Mouse (Mus musculus) mouse trophoblast stem cell (cell line): Measurements from ENCODE around the gene Mdga1.

Experiments
- in situ Hi-C, 2 experiments: fragments of 300-500 bp; cut with MseI, MboI; formaldehyde crosslinking; loops; 2 replicates in 1 of 2; 3 replicates in 1 of 2; pipeline ENCODE4 v1.15.1; 2025

The Mdga1 gene

DNA sequence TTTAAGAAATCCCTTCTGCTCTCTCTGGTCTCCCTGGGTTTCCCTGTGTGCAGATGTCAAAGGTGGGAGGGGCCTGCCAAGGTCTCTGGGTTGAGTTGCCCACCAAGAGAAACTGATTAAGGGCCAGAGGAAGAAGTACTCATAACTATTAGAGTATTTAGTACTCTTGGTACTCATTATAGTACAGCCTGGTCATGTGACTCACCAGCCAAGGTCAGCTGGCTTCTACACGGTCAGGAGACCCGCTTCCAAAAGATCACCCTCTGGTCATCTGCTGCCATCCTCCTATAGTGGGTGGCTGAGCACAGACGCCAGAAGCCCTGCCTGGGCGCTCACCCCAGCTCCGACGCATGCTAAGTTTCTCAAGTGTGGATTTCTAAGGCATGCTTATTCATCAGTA, 124.9 kb downstream of the Mdga1 start:
- in situ Hi-C loops: no loop called here

DNA sequence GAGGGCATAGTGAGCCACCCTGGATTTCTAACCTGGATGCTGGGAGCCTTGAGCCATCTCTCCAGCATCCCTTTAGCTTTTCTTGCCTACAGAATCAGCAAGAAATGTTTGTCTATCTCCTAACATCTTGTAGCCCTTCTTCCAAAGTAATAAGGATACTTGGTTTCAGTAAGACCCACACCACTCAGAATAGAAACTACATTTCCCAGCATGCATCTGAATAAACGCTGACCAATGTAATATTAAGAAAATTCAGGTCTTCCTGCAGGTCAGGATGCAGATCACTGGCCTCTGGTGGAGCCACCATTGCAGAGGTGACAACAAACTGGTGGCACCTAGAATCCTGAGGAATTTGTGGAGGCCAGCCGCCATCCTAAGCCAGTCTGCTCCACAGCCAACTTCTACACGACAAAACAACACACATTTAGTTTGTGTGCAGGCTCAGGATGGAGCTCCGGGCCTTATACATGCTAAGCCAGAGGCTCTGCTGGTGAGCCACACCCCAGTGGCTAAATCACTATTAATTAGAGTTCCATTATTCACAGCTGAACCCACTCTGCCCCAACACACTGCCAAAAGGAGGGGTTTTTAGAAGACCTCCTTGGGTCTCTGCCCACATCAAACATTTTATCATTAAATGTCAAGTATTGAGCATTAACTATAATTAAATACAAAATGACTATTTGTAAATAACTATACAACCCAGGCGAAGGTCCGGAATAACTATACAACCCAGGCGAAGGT, 126.3 kb downstream of the Mdga1 start:
- in situ Hi-C loops: no loop called here

DNA sequence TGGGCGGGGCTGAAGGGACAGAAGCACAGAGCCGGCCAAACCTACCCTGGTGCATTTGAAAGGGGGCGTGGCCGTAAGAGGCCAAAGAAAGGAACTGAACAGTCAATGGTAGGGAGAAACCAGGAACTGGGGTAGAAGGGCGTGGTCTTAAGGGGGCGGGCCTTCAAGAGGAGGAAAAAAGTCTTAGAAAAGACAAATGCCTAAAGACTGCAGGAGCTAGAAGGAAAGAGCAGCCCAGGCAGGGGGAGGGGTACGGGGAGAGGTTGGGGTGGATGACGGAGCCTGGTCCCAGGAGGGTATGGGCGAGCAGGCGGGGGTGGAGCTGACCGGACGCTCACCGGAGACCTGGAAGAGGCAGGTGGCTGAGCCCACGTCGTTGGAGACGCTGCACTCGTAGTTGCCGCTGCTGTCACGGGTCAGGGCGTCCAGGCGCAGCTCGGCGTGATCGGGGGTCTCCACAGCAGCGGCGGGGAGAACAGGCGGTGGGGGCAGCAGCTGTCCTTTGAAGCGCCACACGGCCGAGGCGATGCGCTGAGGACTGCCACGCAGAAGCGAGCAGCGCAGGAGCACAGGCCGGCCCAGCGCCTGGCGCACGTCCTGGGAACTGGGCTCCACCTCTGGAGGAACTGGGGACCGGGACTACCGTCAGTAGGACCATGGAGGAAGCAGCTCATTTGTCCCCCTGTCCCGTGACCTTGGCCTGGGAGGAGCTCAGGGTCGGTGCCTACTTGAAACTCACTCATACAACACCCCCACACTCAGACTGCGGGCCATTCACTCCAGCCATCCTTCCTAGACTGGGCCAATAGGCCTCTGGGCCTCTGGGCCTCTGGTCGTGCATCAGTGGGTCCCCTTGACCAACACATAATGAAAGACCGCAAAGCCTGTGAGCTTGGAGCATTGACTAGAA, 127.9 kb downstream of the Mdga1 start:
- in situ Hi-C loops: no loop called here

DNA sequence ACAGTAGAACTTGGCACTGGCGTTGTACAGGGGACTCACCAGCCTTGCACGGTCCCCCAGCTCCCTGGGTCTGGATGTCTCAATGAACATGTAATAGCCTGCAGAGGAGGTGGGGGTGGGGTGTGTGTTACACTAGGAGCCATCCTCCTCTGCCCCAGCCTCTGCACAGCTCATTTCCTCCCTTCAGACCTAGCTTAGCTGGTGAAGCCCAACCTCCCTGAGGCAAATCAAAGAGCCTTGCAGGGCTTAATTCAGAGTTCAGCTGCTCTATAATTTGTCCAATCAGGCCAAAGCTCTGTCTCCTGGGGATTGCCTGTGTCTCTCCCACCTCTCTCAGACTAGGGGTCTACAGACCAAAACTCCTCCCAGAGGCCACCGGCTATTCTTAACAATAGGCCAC, 131.9 kb downstream of the Mdga1 start:
- in situ Hi-C loops: no loop called here

DNA sequence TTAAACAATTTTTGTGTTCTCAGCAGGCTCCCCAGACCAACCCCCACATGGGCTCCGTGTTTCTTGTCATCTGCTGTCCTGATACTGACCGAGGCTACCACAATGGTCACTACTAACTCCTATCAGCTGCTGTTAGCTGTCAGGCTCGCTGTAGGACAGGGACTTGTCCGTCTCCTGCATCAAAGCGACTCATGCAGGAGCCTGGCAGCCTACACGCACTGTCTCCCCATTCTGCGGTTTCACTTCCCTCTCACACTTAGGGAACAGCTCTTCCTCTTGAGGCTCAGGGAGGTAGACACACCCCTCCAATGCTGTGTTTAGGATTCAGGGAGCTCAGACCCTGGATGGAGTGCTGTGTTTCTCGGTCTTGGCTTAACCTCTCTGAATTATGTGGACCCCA, 132.4 kb downstream of the Mdga1 start:
- in situ Hi-C loops: no loop called here

DNA sequence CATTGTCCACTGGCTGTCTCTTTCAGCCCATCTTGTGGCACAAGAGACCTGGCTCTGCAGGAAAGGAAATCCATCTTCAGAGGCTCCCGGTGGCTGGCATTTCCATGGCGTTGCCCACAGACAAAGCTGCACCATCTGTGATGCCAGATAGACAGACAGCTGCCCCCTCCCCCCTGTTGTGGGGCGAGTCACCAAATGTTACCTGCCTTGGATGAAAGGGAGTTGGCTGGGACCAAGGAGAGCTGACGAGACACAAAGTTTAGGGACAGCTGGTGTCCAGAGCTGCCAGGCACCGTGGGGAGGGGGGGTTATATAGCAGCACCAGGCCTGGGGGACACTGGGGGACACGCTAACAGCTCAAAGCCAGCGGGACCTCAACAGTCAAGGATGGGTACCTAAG, 135.1 kb downstream of the Mdga1 start:
- in situ Hi-C loops: no loop called here

DNA sequence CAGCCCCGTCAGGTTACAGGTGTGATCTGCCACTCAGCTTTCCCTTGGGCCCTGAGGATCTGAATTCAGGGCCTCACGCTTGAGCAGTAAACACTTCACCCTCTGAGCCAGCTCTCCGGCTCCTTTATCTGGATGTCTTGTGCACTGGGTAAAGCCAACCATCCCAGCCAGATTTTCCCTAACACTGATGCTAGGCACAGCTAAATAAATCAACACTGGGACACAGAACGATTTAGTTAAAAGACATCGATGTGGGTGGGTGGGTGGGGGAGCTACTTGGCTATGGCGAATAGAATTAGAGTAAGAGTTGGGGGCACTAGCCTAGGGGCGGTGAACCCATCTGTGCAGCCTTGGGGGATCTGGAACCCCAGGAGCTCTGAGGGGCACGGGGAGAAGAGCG, 135.6 kb downstream of the Mdga1 start:
- in situ Hi-C loops: no loop called here

DNA sequence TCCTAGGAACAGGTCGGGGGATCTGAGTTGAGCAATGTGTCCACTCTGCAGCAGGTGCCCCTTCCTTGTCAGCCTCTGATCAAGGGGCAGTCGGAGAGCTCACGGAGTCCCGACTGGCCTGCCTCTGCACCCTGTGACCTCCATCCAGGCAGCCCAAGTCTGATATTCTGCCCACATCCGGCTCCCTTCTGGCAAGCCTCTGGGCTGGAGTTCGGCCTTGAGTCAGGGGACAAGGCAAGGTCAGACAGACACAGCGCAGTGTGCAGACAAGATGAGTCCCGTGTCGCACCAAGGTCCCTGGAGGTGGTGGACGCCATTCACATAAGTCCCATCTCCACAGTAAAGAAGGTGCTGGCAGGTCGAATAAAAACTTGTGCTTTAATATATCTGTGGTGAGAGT, 138.2 kb downstream of the Mdga1 start:
- in situ Hi-C loops: no loop called here

DNA sequence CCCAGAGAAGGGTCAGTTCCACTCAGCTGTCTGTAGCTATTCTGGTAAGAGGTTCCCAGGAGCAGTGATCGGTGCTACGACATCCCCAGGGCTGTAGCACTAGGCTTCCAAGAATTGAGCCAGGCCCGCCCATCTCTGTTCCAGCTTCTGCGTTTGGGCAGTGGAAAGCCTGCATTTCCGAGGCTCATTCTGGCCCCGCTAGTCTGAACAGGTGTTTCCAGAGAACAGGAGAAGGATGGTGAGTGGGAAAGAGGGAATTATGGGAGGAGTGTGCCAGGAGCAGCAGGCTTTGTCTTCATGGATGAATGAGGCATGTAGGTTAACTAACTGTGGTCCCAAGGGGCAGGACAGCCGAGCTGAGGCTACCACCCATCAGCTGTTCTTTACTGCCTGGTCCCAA, 140.8 kb downstream of the Mdga1 start:
- in situ Hi-C loops: no loop called here

DNA sequence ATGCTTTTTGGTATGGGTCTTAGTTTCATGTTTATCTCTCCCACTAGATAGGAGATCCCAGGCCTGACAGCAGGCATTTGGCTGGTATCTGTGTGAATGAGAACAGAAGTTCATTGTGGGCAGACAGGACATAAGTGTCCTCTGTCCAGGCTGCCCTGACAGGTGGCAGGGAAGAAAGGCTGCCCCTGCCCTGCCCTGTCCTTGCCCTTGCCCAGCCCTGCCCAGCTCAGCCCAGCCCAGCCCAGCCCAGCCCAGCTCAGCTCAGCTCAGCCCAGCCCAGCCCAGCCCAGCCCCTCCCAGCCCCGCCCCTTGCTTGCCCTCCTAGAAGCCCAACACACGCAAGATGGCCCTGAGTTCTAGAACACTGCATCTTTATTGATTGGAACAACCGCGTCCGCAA, 142.3 kb downstream of the Mdga1 start:
- in situ Hi-C loops: no loop called here

DNA sequence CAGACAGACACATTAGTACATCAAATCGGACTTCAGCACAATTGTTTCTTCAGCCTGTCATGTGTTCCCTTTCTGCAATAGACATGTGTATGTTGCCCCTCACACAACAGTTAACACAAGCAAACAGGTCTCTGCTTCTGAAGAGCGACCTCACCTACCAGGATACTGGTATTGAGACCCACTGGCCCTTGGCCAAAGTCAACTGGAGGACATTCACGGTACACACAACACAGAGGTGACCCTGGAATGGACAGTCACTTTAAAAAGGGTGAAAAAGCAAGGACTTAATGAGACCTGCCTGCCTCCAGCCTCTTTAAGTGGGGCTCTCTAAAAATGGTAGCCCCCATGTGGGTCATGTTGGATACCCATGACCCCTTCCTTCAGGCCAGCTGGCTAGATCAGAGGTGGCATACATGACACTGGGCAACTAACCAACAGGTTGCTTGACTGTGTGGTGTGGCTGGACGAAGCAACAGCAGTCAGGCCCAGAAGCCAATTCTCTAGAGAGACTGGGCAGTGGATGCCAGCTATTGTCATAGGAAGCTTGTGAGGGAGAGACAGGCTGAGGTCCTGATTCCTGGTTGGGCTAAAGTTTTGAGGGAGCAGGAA, 145.3 kb downstream of the Mdga1 start:
- in situ Hi-C loops: no loop called here

DNA sequence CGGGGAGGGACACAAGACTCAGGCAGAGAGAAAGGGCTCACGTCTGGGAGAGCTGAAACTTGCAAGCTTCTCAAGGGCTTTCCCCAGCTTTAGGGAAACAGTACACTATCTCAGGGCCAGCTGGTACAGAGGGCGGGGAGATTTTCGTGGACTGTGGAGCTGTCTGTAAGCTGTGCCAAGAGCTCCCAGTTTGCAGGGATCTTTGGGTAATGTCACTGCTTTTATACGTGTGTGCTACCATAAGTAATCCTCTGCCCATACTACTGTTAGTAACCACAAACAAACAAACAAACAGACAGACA, 145.7 kb downstream of the Mdga1 start:
- in situ Hi-C loops: no loop called here

DNA sequence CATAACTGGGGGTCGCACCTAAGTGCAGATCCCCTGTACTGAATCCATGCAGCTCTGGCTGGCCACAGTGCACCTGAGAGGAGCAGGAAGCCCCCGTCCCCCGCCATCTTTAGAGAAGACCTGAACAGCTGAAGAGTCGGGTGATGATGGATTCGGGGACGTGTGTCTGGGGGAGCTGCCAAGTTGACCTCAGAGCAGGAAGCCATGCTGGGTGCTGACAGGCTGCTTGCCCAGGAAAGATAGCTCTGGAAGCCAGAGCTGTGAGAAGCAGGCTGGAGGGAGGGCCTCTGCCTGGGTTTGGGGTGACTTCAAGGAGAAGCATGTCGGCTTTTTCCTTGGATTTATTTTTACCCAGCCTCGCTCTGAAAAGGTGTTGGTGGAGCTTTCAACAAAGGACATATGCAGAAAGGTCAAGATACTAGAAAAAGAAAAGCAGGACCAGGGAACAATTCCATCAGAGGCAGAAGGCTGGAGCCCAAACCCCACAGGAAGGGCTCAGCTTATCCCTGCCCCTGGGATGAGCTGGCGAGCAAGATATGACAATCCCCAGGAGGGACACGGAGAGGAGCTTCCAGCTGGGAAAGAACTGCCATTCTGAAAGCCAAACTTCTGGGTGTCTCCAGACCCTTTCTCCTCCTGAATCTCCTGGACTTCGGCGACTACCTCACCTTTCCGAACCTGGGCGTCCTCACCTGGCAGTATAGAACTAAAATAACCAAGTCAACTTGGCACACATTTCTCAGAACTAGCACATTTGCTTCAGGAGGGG, 146.3 kb downstream of the Mdga1 start:
- in situ Hi-C loops: no loop called here

DNA sequence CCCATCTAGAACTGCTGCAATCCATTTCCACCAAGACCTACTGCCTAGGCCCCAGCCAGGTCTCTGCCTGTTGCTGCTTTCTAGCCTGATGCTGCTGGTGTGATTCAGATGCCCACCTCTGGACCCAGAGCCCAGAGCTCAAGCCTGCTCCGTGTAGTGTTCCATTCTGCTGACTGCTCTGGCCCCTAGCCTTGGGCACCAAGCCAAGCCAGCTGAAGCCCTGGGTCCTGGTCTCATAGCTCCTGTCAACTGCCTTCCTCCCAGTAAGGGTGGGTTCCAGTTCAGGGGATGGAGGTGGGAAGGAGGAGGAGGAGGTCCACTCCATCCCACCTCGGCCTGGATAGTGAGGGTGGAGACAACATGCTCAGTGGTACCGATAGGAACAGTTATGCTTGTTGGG, 150.3 kb downstream of the Mdga1 start:
- in situ Hi-C loops: no loop called here

DNA sequence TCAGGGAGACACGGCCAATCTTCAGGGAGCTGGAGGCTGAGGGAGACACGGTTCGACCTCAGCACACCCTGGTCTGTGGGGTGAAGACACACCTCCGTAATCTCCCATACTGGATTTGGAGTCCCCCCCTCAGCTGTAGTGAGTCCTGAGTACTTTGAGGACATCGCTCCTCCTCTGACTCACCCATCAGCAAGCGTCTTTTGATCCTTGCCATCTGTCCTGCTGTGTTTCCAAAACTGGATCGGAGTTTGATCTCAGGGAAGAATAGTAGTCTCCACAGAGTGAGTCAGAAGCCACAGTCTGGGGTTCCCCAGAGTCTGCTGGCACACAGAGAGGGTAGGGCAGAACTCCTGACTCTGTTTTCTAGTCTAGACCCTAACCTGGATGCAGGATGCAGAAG, 150.9 kb downstream of the Mdga1 start:
- in situ Hi-C loops: no loop called here

DNA sequence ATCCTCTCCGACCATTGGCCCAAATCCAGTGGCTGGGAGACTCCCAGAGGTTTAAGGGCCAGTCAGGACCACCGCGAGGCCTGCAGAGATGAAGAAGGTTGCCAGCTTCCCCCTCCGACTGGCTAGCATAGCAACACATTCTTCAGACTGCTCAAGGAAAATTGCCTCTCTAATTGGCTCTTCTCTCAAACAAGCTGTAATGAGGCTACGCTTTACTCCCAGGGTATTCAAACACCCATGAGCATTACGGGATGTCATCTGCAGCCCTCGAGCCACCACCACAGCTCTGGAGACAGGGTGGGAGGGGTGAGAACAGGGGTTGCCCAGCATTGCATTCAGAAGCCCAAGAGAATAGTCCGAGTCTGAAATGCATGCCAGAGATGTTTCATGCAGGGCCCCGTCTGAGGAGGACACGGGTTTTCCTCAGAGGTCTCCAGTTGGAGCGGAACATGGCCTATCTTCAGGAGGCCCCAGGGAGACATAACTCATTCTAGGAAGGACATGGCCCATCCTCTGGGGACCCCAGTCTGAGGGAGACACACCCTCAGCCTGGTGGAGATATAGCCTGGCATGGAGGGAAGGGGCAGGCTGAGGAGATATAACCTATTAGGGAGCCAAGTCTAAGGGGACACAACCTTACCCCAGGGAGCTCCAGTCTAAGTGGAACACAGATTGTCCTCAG, 151.5 kb downstream of the Mdga1 start:
- in situ Hi-C loops: no loop called here

DNA sequence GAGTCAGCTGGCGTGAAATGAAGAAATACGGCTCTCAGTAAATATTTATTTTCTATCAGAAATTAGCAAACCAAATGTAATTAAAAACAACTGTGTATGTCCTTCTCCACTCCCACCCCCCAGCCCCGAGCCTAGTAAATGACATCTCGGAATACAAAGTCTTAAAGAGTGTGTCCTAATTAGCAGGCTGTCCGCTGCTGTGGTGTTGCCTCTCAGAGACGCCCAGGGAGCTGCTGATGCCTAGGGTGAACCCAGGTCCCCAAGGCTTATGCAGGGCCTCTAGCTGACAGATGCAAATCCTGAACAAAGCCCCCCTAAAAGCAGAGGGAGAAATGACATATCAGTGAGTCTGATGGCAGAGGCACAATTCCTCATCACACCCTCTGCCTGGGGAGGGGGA, 155.1 kb downstream of the Mdga1 start:
- in situ Hi-C loops: no loop called here

DNA sequence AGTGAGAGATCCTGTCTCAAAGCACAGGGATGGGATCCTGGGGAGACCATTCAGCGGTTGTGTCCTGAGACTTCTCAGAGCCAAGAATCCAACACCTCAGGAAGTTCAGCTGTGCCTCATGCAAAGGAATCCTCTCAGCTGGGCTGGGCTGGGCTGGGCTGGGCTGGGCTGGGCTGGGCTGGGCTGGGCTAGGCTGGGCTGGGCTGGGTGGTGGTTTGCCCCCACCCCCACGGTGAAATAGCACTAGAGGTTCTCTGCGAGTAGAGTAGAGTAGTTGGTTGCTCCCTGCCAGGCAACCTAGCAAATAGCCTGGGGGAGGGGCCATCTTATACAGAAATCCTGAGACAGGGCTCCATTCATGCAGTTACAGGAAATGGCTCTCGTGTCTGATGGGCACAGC, 156.6 kb downstream of the Mdga1 start:
- in situ Hi-C loops: no loop called here

DNA sequence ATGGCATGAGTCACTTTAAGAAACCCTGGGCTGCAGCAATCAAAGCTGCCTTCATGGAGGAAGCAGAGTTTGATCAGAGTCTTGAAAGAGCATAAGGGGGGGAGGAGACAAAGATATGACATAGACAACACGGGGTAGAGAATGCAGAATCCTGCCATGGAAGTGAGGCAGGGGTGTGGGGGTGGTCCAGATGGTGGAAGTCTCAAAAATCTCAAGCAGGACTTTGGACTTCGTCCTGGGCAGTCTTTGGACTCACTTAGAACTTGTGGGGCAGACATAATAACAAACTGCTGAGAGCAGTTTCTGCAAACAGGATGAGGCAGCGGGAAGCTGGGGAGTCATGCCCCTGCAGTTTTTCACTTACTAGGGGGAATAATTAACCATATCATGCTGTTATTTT, 166.3 kb downstream of the Mdga1 start:
- in situ Hi-C loops: loop anchor here in 1 of 2 experiments (5.0 kb wide), 1 partner anchor 84 kb away; no protein-coding TSS in a partner anchor

DNA sequence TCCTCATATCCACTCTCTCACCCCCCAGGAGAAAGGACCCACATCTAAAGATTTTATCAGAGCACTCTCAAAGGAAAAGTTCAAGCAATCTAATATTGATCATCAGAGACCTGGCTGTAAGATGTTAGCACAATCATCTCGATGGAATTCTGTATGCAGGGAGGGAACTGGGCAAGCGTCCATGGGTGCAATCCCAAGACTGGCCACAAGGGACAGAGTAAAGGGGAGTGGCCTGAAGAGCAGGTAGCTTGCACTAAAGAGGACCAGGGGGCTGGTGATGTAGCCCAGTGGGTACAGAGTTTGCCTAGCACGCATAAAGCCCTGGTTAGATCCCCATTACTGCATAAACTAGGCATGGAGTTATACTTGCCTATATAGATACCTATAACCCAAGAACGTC, 168.5 kb downstream of the Mdga1 start:
- in situ Hi-C loops: loop anchor here in 1 of 2 experiments (5.0 kb wide), 1 partner anchor 86 kb away; no protein-coding TSS in a partner anchor

DNA sequence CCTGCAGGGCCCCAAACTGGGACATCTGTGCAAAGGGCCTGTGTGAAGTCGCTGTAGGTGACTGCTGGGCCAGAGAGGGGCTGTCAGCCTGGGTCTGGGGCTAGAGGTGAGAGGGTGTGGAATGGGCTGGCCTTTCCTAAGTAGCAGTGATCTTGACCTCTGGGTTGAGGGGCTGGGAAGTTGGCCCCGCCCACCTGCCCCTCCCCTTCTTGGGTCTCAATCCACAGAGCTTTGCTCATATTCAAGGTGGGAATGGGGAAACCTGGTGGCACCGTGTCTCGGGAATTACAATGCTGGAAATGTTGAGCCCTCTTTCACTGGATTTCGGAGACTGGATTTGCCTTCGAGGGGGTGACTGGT, 169.8 kb downstream of the Mdga1 start:
- in situ Hi-C loops: loop anchor here in 1 of 2 experiments (5.0 kb wide), 1 partner anchor 87 kb away; no protein-coding TSS in a partner anchor
